Mouse (Mus musculus) frontal cortex, postnatal 25 days (tissue): Measurements from ENCODE around the gene Zan.

ENCODE experiments used
- DNase-seq, 2 experiments: peaks; one replicate each; pipeline ENCODE4 v3.0.0; 2022; ENCODE audit warnings: low spot score in 2 of 2

Zan gene

DNA sequence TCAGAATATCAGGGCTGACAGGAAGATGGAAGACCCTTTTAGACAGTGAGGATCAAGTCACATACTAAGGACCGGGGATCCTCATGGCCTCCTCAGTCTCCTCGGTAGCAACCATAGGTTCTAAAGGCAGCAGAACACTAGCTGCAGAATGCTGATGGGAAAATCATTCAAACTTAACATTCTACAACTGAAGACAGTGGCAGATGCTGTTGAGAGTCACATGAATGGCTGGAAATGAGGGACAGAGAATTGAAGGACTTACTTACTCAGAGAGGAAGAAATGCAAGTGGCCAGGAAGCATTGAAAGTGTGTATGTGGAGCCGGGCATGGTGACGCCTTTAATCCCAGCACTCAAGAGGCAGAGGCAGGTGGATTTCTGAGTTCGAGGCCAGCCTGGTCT lies at the start of gene Zan:
Gene Zan, minus strand, starts transcription at position 101 of the 400 bp plus-strand sequence.
- no peak for DNase-seq

DNA sequence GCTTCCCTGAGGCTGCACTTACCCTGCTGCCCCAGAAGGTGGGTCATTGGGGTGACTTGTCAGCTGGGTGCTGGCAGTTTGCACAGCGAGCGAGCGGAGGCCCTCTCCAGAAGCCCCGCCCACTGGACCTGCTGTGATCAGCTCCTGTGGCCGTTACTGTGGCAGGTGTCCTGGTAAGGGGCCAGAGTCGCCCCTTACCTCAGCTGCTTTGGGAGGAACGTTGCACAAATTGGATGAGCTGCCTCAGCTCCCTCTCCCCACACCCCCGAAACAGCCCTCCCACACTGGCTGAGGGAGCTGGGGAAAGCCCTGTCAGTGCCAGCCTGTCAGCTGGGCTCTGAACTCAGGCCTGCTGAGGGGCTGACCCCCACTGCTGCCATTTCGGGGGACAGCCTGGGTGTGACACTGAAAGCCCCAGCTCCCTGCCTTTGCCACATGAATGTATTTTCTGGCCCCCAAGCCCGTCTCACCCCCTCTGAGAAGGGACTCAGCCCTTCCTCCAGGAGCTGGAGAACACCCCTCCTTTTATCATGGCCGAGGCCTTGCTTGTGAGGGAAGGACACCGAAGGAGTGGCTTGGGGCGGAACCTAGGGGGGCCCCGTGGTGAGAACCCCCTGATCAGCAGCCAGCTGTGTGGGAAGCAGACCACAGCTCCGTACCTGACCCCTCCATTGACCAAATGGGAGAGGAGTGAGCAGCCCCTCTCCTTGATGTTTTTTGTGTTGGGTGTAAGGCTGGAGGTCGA lies 49.5 kb upstream of the Zan start:
- DNase-seq = no peak

DNA sequence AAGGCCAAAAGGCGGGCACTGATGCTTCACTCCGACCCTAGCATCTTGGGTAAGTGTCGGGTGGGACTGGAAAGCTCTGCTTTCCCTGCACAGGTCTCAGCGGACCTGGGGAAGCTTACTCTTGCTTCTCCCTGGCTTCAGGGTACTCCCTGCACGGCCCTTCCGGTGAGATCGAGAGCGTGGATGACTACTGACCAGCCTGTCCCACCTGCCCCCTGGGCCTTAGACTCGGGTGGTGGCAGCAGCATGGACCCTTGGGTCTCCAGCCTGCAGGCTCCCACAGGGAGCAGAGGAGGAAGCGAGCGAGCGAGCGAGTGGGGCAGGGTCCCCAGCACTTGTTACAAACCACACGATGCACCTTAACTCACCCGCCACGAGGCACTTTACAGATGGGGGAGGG lies 48.6 kb upstream of the Zan start:
- DNase-seq = no peak

DNA sequence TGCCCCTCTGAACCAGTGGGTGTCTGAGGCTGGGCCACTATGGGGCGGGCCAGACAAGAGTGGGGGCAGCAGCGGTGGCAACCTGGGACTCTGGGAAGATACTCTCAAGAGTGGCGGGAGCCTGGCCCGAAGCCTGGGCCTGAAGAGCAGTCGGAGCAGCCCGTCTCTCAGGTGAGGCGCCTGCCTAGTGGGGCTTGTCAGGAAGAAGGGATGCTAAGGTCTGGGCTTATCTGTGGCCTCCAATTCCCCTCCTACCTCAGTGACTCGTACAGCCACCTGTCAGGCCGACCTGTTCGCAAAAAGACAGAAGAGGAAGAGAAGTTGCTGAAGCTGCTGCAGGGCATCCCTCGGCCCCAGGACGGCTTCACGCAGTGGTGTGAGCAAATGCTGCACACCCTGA lies 47.8 kb upstream of the Zan start:
- no peak for DNase-seq

DNA sequence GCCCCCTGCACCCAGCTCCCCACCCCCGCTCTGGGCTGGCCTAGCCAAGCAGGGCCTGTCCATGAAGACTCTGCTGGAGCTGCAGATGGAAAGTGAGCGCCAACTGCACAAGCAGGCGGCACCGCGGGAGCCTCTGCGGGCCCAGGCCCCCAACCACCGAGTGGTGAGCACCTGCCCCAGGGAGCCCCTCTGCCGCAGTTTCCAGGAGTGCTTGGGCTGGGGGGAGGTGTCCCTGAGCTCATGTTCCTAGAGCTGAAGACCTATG lies 47.3 kb upstream of the Zan start:
- no peak for DNase-seq

DNA sequence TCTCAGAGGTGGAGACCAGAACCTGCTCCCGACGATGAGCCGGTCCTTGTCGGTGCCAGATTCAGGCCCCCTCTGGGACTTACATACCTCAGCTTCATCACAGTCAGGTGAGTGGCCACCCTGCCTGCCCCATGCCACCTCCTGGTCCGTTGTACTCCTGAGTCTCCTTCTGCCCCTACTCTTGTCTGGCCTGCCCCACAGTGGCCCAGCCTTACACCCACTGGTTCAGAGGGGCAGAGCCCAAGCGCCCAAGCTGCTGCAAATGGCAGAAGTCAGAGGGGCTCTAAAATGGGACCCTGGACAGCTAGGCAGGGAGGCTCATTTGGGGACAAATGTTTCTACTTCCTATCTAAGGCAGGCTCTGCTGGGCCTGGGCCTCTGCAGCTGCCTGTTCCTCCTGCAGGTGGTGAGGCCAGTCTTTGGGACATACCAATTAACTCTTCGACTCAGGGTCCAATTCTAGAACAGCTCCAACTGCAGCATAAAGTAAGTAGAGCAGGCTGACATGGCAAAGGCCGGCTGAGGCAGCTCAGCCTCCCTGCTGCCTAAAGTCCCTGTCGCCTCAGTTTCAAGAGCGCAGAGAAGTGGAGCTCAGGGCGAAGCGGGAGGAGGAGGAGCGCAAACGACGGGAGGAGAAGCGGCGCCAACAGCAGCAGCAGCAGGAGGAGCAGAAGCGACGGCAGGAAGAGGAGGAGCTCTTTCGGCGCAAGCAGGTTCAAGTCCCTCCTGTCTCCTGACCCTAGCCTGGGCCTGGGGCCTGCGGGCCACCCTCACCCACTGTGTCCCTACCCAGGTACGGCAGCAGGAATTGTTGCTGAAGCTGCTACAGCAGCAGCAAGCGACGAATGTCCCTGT lies 46.8 kb upstream of the Zan start:
- no peak for DNase-seq

GRCm38 (mm10) chr5:137522711-137523110 lies 45.8 kb upstream of the Zan start:
- DNase-seq = no peak

DNA sequence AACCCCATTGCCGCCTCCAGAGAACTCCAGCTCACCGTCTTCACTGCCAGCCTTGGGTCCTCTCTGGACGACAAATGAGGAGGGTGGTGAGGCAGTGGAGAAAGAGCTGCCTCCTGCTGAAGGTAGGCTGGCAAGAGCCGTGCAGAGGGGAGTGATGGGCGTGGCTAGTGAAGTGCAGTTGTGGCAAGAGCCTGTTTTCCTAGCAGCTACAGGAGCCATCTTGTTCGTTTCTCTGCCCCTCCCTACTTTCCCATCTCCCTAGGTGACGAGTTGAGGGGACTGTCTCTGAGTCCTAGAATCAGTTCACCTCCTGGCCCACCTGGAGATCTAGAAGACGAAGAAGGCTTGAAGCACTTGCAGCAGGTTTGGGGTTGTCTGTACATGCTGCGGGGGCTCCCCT lies 45.0 kb upstream of the Zan start:
- DNase-seq = no peak

- no peak for DNase-seq
Measured at GRCm38 (mm10) chr5:137519691-137520550, 43.1 kb upstream of the Zan start.

GRCm38 (mm10) chr5:137518436-137518835 lies 41.6 kb upstream of the Zan start, which contains the start of gene Gigyf1:
TSS of gene Gigyf1 (plus strand) at chr5:137518548.
- DNase-seq = no peak

- no peak for DNase-seq
Measured at GRCm38 (mm10) chr5:137514811-137515210, 37.9 kb upstream of the Zan start.

- DNase-seq = no peak
Measured at GRCm38 (mm10) chr5:137513951-137514721, 37.3 kb upstream of the Zan start.

GRCm38 (mm10) chr5:137512847-137513794 lies 36.3 kb upstream of the Zan start:
- no peak for DNase-seq

DNA sequence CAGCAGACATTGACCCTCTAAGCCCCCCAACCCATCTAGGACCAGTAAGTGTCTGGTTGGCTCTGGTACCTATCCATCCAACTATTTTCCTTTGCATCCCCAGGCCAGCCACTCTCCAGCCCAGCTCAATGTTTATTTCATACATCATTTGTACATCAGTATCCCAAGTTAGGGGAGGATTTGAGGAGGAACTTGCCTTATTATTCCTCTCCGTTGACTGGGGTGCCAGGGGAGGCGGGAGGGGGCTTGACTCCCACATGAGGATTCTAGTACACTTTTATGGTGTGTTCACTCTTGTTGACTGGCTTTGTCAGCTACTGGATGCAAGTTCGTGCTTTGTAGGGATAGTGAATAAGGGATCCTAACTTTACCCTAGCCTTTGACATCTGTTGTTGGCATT lies 34.8 kb upstream of the Zan start:
- no peak for DNase-seq

DNA sequence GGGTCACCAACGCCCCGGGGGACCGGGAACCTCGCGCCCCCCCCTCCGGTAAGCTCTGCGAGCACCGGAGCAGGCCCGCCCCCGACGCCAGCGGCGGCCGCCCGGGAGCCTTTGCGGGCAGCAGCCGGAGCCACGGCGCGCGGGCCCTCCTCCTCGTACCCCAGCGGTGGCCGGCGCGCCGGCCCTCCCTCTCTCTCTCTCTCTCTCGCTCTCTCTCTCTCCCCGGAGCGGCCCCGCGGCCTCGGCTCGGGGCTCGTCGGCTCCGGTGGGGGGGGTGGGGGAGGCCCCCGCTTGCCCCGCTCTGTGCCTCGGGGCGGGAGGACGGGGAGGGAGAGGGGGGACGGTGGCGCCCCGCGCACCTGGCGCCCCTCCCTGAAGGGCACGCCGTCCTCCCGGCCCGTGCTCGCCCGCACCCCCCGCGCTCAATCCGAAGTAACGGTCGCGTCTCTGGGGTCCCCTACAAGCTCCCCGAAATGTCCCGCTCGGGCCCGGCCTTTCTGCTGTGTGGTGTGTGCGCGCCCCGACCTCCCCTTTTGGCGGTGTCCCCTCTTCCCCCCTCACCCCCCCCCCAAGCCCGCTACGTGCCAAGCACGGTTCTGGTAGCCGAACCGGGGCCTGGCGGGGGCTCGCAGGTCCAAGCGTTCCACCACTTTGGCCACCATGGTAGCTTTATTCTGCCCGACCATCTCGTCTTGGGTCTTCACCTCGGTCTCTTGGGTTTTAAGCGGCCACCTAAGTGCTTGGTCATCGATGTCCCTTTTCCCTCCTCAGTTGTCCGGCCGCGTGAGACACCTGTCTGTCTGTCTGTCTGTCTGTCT lies 33.9 kb upstream of the Zan start:
- DNase-seq = no peak

DNA sequence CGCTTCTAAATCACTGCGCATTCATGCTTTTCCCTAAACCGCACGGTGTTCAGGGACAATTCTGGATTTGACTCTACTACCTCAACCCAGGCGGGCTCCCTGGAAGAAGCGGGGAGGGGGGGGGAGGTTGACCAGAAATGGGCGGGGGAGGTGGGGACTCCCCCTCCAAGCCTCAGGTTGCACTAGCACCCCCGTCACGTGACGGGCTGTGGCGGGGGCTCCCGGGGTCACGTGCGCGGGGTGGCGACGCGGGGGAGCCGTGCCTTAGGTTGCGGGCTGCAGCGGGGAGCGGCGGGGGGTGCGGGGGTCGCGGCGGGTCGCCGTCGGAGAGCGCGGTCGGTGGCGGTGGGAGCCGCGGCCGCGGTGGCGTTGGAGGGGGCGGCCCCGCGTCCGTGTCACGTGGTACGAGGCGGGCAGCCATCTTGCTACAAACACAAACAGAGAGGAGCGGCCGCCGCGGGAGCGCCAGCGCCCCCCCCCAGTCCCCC lies 33.2 kb upstream of the Zan start:
- DNase-seq = peak; percentile 56 to 65

- no peak for DNase-seq
Measured at GRCm38 (mm10) chr5:137504041-137504440, 27.2 kb upstream of the Zan start.

GRCm38 (mm10) chr5:137502667-137503110 lies 25.8 kb upstream of the Zan start:
- peak; percentile 51 to 69 for DNase-seq
